Mouse (Mus musculus) ES-E14 (cell line): ENCODE measurements around the gene Erc2.

ENCODE experiments used
- HCFC1 ChIP-seq: IDR thresholded peaks from 2 replicates; pipeline ENCODE4 v1.6.1; 2012; ENCODE audit warnings: low read length, inconsistent platforms, borderline replicate concordance; ENCODE audit not compliant: insufficient read depth
- MAFK ChIP-seq: IDR thresholded peaks from 2 replicates; pipeline ENCODE4 v1.6.1; 2014; ENCODE audit warnings: mild to moderate bottlenecking, low read depth, low read length, inconsistent platforms; ENCODE audit not compliant: insufficient read depth
- ZC3H11A ChIP-seq: IDR thresholded peaks from 2 replicates; pipeline ENCODE4 v1.6.1; 2012; ENCODE audit warnings: low read depth, mild to moderate bottlenecking, inconsistent platforms, low read length, borderline replicate concordance
- ZNF384 ChIP-seq: IDR thresholded peaks from 2 replicates; pipeline ENCODE4 v1.6.1; 2012; ENCODE audit warnings: low read depth, low read length, inconsistent platforms

DNA sequence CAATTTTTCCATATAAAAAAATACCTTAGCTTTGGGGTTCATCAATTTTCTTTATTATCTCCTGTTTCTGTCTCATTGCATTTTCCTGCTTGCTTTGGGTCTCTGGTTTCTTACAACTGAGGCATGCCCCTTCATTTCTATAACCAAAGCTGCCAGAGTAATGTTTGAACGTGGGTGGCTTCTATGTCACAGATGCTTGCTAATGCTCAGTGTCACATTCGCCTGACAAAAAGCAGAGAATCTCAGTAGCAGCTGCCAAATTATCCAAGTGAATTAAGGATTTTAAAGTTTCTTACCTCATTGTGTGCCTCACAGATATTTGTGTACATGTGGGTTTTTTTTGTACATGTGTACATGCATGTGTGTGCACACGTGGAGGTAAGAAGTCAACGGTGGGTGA, 210.0 kb downstream of the Erc2 start:
- TF ChIP-seq MAFK (no peak), ZNF384 (no peak), HCFC1 (no peak), ZC3H11A (no peak)
